Mouse (Mus musculus) mouse embryonic stem cell (cell line): Measurements from ENCODE around the gene Pcbp2.

Experiments
- in situ Hi-C, 2 experiments: fragments of 300-500 bp; cut with MboI; formaldehyde crosslinking; loops; 1 replicate in 1 of 2; 3 replicates in 1 of 2; pipeline ENCODE4 v1.14.3; 2019 to 2020; ENCODE audit warnings: low sequenced_read_pairs in 2 of 2, low pct_unique_long_range_greater_than_20kb in 1 of 2, mixed read lengths in 1 of 2; ENCODE audit not compliant: unreplicated experiment in 1 of 2

Gene Pcbp2

DNA sequence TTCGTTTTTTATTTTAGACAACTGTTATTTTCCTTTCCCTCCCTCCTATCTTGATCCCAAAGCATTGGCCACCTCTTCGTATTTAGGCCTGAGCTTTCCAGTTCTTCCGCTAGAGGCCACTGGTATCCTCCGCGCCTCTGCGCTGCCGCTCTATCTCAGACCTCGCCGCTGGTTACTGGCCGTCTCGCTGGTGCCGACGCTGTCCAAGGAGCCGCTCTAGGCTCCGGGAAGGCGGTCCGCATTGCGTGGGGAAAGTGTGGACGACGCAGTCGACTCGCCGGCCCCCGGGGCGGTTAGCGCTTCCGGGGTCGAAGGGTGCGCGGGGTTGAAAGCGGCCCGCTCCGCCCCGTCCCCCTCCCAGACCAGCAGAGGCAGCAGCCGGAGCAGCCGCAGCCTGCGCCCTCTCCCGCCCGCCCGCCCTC is at the start of gene Pcbp2:
Pcbp2 (plus strand) TSS at position 357 of the 422 bp plus-strand sequence.
- in situ Hi-C loops = no loop called here

GRCm38 (mm10) chr15:102420986-102421385 is 49.4 kb upstream of the Pcbp2 start:
- in situ Hi-C loops = no loop called here

DNA sequence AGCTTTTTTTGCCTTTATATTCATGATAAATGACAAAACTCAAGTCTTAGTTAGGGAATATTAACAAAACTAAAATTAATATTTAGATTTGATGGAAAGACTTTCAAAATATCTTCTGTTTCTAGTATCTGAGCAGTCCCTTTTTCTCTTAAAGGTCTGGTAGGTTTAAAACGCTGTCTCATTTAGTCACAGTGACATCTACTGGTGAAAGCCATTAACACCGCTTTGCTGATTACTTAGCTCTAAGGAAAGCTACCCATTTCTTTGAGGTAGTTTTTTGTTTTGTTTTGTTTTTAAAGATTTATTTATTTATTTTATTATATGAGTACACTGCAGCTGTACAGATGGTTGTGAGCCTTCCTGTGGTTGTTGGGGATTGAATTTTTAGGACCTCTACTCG is 48.9 kb upstream of the Pcbp2 start:
- in situ Hi-C loops = no loop called here

GRCm38 (mm10) chr15:102423602-102424240 is 46.6 kb upstream of the Pcbp2 start:
- in situ Hi-C loops = no loop called here

DNA sequence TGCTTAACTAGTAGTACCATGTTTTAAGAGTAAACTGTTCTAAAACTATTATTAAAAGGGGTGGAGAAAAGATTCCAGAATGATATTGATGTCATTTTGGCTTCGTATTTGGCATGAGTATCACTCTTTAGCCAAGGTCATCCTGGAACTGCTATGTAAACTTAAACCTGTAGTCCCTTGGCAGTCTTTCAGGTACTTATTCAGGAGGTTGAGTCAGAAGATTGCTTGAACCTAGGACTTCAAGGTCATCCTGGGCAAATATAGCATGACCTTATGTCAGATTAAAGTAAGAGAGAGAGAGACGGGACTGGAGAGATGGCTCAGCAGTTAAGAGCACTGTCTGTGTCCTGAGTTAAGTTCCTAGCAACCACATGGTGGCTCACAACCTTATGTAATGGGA is 45.7 kb upstream of the Pcbp2 start:
- in situ Hi-C loops = loop anchor here in 1 of 2 experiments (5.0 kb wide), 1 partner anchor 68 kb away; no protein-coding TSS in a partner anchor

DNA sequence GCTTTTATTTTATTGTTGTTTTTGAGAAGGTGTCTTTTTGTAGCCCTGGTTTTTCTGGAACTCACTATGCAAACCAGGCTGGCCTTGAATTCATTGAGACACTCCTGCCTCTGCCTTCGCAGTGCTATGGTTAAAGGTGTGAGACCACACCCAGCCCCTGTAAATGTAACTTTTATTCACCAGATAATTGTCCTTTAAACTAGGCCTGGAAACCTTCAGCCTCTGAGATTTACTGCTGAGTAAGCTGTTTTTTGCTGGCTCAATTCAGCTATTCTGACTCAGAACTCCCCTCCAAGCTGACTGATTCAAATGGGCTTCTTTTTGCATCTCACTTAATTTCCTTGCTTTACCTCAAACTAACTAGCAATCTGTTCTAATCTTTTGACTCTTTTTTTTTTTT is 43.4 kb upstream of the Pcbp2 start:
- in situ Hi-C loops = loop anchor here in 1 of 2 experiments (5.0 kb wide), 1 partner anchor 65 kb away; no protein-coding TSS in a partner anchor

DNA sequence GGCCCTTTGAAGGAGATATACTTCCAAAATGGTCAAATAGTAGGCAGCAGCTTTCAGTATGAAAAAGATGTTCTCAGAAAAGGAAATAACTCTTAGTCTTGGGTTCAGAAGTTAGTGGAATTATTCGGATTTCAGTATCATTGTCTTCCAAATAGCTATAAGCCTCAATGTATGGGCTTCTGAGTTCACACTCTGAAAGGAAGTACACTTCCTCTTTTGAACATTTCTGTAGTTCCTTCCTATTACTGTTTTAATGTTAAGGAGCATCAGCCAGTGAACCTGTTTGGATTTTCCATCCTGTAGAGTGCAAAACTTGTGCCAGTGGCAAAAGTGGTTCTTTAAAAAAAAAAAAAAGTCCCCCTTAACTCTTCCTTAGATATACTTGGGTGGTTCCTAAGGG is 38.3 kb upstream of the Pcbp2 start:
- in situ Hi-C loops = no loop called here

- in situ Hi-C loops = no loop called here
Measured at GRCm38 (mm10) chr15:102433173-102433572, 37.2 kb upstream of the Pcbp2 start.

DNA sequence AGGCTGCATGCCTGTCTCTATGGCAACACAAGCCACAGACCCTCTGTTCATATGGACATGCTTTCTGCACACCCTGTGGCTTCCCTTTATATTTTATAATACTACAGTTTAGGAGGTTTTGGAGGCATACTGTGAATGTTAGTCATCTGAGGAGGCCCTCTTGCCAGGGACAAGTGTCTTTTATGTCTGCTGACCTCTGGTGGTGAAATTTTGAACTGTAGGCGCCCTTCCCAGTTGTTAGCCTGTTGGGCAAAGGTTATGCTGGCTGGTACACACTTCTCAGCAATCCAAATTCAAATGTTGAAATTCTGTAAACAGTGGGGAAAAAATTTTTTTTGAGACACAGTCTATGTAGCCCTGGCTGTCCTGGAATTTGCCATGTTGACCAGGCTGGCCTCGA is 27.8 kb upstream of the Pcbp2 start:
- in situ Hi-C loops = no loop called here

GRCm38 (mm10) chr15:102445146-102445545 is 25.2 kb upstream of the Pcbp2 start, which contains the start of gene Amhr2:
TSS of gene Amhr2 (plus strand) at chr15:102445367.
- in situ Hi-C loops = no loop called here

- in situ Hi-C loops = no loop called here
Measured at GRCm38 (mm10) chr15:102446448-102446847, 23.9 kb upstream of the Pcbp2 start.

GRCm38 (mm10) chr15:102449366-102449765 is 21.0 kb upstream of the Pcbp2 start:
- in situ Hi-C loops = no loop called here

DNA sequence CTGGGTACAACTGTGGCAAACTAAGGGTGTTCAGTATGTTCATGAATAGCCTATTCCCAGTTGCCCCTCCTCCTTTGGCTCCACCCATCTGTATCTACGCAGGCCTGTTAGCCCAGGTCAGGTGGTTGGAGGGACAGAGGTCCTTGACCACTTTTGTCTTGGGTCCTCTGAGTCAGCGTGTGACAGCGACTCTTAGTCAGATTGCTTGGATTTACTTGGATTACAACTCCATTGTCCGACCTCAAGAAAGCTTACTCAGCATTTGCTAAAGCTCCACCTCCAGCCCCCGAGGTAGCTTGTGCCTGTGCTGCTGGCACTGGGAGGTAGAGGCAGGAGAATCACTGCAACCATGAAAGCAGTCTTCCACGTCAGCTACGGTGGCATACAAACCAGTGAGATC is 19.4 kb upstream of the Pcbp2 start:
- in situ Hi-C loops = no loop called here

- in situ Hi-C loops = no loop called here
Measured at GRCm38 (mm10) chr15:102451666-102452430, 18.5 kb upstream of the Pcbp2 start.

DNA sequence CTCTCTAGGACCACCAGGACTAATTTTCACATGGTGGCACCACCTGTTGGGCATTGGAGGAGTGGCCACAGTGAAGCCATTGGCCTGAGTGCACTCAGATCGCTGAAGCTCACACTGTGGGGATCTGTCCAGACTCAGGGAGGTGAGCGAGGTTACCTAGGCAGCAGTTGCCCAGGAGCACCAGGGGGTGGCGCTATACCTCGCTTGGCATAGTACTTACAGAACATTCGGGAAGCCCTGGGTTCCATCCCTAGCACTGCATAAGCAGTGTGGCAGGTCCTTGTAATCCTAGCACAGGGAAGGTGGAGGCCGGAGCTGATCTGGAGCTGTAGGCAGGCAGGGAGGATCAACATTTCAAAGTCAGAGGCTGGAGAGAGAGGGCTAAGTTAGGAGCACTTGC is 14.3 kb upstream of the Pcbp2 start:
- in situ Hi-C loops = no loop called here

- in situ Hi-C loops = no loop called here
Measured at GRCm38 (mm10) chr15:102458050-102458736, 12.1 kb upstream of the Pcbp2 start.

DNA sequence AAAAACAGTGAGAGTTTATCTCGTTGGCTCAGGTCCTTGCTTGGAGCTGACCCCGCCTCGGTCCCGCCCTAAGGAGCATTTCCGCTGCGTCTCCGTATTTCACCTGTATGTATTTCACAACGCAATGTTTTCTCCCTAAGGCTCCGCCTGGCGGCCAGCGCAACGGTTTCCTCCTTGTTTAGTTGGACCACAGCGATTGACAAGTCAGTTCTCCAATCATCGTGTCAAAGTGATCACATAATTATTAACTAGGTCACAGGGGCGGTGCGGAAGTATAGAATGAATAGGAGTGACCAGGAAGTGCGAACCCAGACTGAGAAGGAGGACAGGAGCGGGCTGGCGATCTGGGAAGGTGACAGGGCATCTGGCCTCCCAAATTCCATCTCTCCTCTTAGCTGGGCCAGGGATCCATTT is 11.4 kb upstream of the Pcbp2 start, which contains the start of gene Prr13:
Prr13 (plus strand) TSS at position 125 of the 414 bp plus-strand sequence.
- in situ Hi-C loops = no loop called here

DNA sequence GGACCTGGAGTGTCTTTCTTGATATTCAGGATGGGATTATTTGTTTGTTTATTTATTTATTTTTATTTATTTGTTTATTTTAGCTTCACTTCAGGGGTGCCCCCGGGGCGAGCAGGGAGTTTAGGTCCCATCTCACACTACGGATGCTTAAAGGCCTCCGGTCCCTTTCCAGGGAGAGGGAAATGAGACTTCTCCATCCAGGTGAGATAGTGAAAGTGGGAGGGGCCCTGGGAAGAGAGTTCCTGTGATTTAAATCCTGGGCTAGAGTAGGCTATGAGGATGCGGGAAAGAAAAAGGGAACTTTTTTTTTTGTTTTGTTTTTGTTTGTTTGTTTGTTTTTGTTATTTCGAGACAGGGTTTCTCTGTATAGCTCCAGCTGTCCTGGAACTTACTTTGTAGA is 11.0 kb upstream of the Pcbp2 start:
- in situ Hi-C loops = no loop called here

DNA sequence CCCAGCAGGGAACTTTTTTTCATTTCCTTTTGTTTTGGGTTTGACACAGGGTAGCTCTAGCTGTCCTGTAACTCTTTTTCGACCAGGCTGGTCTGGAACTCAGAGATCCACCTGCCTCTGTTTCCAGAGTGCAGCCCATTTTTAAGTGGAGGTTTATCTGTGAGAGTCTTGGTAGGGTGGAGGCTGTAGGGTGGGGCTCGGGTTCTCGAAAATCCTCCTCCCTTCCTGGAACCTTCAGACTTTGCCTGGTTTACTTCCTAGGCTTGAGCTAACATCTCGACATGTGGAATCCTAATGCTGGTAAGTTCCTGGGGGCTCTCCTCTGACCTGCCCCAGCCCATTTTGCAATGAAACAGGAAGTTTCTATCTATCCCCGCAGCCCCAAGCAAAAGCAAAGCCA is 10.5 kb upstream of the Pcbp2 start:
- in situ Hi-C loops = no loop called here
